Mouse (Mus musculus) heart, adult 9 months (tissue): ENCODE measurements around the gene Cdk1.

Experiments used
- DNase-seq, 2 experiments: peaks; one replicate each; pipeline ENCODE4 v3.0.0; 2022; ENCODE audit warnings: low spot score in 2 of 2

Cdk1 gene

GRCm38 (mm10) chr10:69306205-69306604 is 46.5 kb downstream of the Cdk1 start:
- DNase-seq: peak in 1 of 2 experiments; percentile 31

GRCm38 (mm10) chr10:69305600-69305999 is 47.1 kb downstream of the Cdk1 start:
- no peak for DNase-seq

- no peak for DNase-seq
These were observed 47.9 kb downstream of the Cdk1 start for GRCm38 (mm10) chr10:69304819-69305218.

- no peak for DNase-seq
These were observed 50.1 kb downstream of the Cdk1 start for GRCm38 (mm10) chr10:69302667-69303066.

- no peak for DNase-seq
These were observed 52.8 kb downstream of the Cdk1 start for GRCm38 (mm10) chr10:69299985-69300384.

- no peak for DNase-seq
These were observed 56.8 kb downstream of the Cdk1 start for GRCm38 (mm10) chr10:69295919-69296318.

- DNase-seq: no peak
These were observed 62.0 kb downstream of the Cdk1 start for GRCm38 (mm10) chr10:69290736-69291135.

GRCm38 (mm10) chr10:69288720-69289119 is 64.0 kb downstream of the Cdk1 start:
- DNase-seq: no peak

GRCm38 (mm10) chr10:69288086-69288485 is 64.7 kb downstream of the Cdk1 start:
- no peak for DNase-seq

GRCm38 (mm10) chr10:69286939-69287338 is 65.8 kb downstream of the Cdk1 start:
- no peak for DNase-seq
